Mouse (Mus musculus): ENCODE results near the gene Farp2. TPM values are rescaled to one million over a fixed set of nuclear protein-coding genes. Genes with fewer than 3 reads are reported as not detected.
"Not testable (repeated sequence)": the region's sequence is repeated elsewhere in the genome, so short reads cannot be mapped to it uniquely, and the experiment has no call there.

The Farp2 gene
- polyA plus RNA-seq, 1 experiment from 2014 or later: 2.9 TPM

GRCm38 (mm10) chr1:93486302-93486701 lies 25.6 kb upstream of the Farp2 start:
- H3K27ac ChIP-seq (ENCODE audit: low read depth, low read length); H3K36me3 ChIP-seq (ENCODE audit: control insufficient read depth, insufficient read depth, low read length); H3K4me2 ChIP-seq (ENCODE audit: low read length); H3K9ac ChIP-seq (ENCODE audit: low read length); ATAC-seq; H3K9me3 ChIP-seq (replicated peaks; ENCODE audit: control insufficient read depth, low read length); H3K4me3 ChIP-seq (ENCODE audit: low read depth, low read length); DNase-seq (ENCODE audit: low spot score); H3K4me1 ChIP-seq (ENCODE audit: control insufficient read depth, insufficient read depth, low read length); H3K27me3 ChIP-seq (replicated peaks; ENCODE audit: control insufficient read depth, insufficient read depth, low read length): not testable (repeated sequence)
- 95% methylated on average over 2 of the region's 3 CpGs for WGBS

GRCm38 (mm10) chr1:93495312-93495711 lies 16.6 kb upstream of the Farp2 start:
- Histone ChIP-seq H3K36me3 (ENCODE audit: control insufficient read depth, insufficient read depth, low read length) (peaks cover 47% of the 10 kb centered on the region), H3K27ac (ENCODE audit: low read depth, low read length) (no peak overlapping the region), H3K9ac (ENCODE audit: low read length) (no peak overlapping the region), H3K9me3 (replicated peaks; ENCODE audit: control insufficient read depth, low read length) (no peaks in the 10 kb centered on the region), H3K4me3 (ENCODE audit: low read depth, low read length) (no peak overlapping the region), H3K4me1 (ENCODE audit: control insufficient read depth, insufficient read depth, low read length) (no peaks in the 10 kb centered on the region), H3K4me2 (ENCODE audit: low read length) (no peak overlapping the region), H3K27me3 (replicated peaks; ENCODE audit: control insufficient read depth, insufficient read depth, low read length) (no peaks in the 10 kb centered on the region)
- no peak for ATAC-seq
- 89% methylated on average over 3 of the region's 3 CpGs for WGBS
- DNase-seq (ENCODE audit: low spot score): no peak

GRCm38 (mm10) chr1:93506944-93507676 lies 4.8 kb upstream of the Farp2 start:
- ATAC-seq: peak; percentile 11; the same call in 1 of the 2 replicates
- Histone ChIP-seq H3K36me3 (ENCODE audit: control insufficient read depth, insufficient read depth, low read length) (peaks cover 62% of the 10 kb centered on the region), H3K9me3 (replicated peaks; ENCODE audit: control insufficient read depth, low read length) (no peaks in the 10 kb centered on the region), H3K27ac (ENCODE audit: low read depth, low read length) (no peak overlapping the region), H3K27me3 (replicated peaks; ENCODE audit: control insufficient read depth, insufficient read depth, low read length) (no peaks in the 10 kb centered on the region), H3K9ac (ENCODE audit: low read length) (no peak overlapping the region), H3K4me3 (ENCODE audit: low read depth, low read length) (no peak overlapping the region), H3K4me1 (ENCODE audit: control insufficient read depth, insufficient read depth, low read length) (peaks cover 2% of the 10 kb centered on the region), H3K4me2 (ENCODE audit: low read length) (no peak overlapping the region)
- peak; percentile 83 for DNase-seq (ENCODE audit: low spot score)
- 58% methylated on average over 10 of the region's 10 CpGs for WGBS

- H3K27me3 ChIP-seq (replicated peaks; ENCODE audit: control insufficient read depth, insufficient read depth, low read length); H3K4me2 ChIP-seq (ENCODE audit: low read length); H3K4me3 ChIP-seq (ENCODE audit: low read depth, low read length); H3K27ac ChIP-seq (ENCODE audit: low read depth, low read length); ATAC-seq; H3K4me1 ChIP-seq (ENCODE audit: control insufficient read depth, insufficient read depth, low read length); DNase-seq (ENCODE audit: low spot score); H3K9ac ChIP-seq (ENCODE audit: low read length); H3K9me3 ChIP-seq (replicated peaks; ENCODE audit: control insufficient read depth, low read length): not testable (repeated sequence)
- H3K36me3 ChIP-seq (ENCODE audit: control insufficient read depth, insufficient read depth, low read length): peaks cover 51% of the 10 kb centered on the region
- 5% methylated on average over 1 of the region's 1 CpGs for WGBS
Observed at GRCm38 (mm10) chr1:93508576-93508975, 3.3 kb upstream of the Farp2 start.

- H3K9ac ChIP-seq (ENCODE audit: low read length): peak overlapping the region; percentile 83
- no peaks in the 10 kb centered on the region for H3K9me3 ChIP-seq (replicated peaks; ENCODE audit: control insufficient read depth, low read length)
- 2% methylated on average over 15 of the region's 15 CpGs for WGBS
- 0 out of 2 replicates have a peak overlapping the region, but pooled peaks have one; percentile 48 for H3K27ac ChIP-seq (ENCODE audit: low read depth, low read length)
- DNase-seq (ENCODE audit: low spot score): no peak
- peak; percentile 62 for ATAC-seq
- H3K4me2 ChIP-seq (ENCODE audit: low read length): peak overlapping the region; percentile 93
- peak overlapping the region; percentile 67 for H3K4me3 ChIP-seq (ENCODE audit: low read depth, low read length)
- H3K4me1 ChIP-seq (ENCODE audit: control insufficient read depth, insufficient read depth, low read length): peaks cover 7% of the 10 kb centered on the region
- H3K27me3 ChIP-seq (replicated peaks; ENCODE audit: control insufficient read depth, insufficient read depth, low read length): no peaks in the 10 kb centered on the region
- peaks cover 23% of the 10 kb centered on the region for H3K36me3 ChIP-seq (ENCODE audit: control insufficient read depth, insufficient read depth, low read length)
Observed at GRCm38 (mm10) chr1:93512351-93512690, 442 bp downstream of the Farp2 start.

GRCm38 (mm10) chr1:93513221-93513620 lies 1.3 kb downstream of the Farp2 start:
- 78% methylated on average over 14 of the region's 14 CpGs for WGBS
- peak overlapping the region; percentile 93; the same call in 1 of the 2 replicates for H3K4me2 ChIP-seq (ENCODE audit: low read length)
- H3K36me3 ChIP-seq (ENCODE audit: control insufficient read depth, insufficient read depth, low read length): peaks cover 17% of the 10 kb centered on the region
- ATAC-seq: no peak
- H3K9ac ChIP-seq (ENCODE audit: low read length): no peak overlapping the region
- H3K27ac ChIP-seq (ENCODE audit: low read depth, low read length): no peak overlapping the region
- H3K9me3 ChIP-seq (replicated peaks; ENCODE audit: control insufficient read depth, low read length): no peaks in the 10 kb centered on the region
- H3K4me1 ChIP-seq (ENCODE audit: control insufficient read depth, insufficient read depth, low read length): peaks cover 7% of the 10 kb centered on the region
- no peak overlapping the region for H3K4me3 ChIP-seq (ENCODE audit: low read depth, low read length)
- no peak for DNase-seq (ENCODE audit: low spot score)
- no peaks in the 10 kb centered on the region for H3K27me3 ChIP-seq (replicated peaks; ENCODE audit: control insufficient read depth, insufficient read depth, low read length)

GRCm38 (mm10) chr1:93521491-93521890 lies 9.6 kb downstream of the Farp2 start:
- H3K4me2 ChIP-seq (ENCODE audit: low read length): no peak overlapping the region
- no peaks in the 10 kb centered on the region for H3K9me3 ChIP-seq (replicated peaks; ENCODE audit: control insufficient read depth, low read length)
- no peaks in the 10 kb centered on the region for H3K4me1 ChIP-seq (ENCODE audit: control insufficient read depth, insufficient read depth, low read length)
- 73% methylated on average over 2 of the region's 2 CpGs for WGBS
- no peaks in the 10 kb centered on the region for H3K36me3 ChIP-seq (ENCODE audit: control insufficient read depth, insufficient read depth, low read length)
- ATAC-seq (no peak), DNase-seq (ENCODE audit: low spot score) (no peak)
- H3K27ac ChIP-seq (ENCODE audit: low read depth, low read length): no peak overlapping the region
- no peaks in the 10 kb centered on the region for H3K27me3 ChIP-seq (replicated peaks; ENCODE audit: control insufficient read depth, insufficient read depth, low read length)
- H3K9ac ChIP-seq (ENCODE audit: low read length): no peak overlapping the region
- no peak overlapping the region for H3K4me3 ChIP-seq (ENCODE audit: low read depth, low read length)

GRCm38 (mm10) chr1:93522325-93522724 lies 10.4 kb downstream of the Farp2 start:
- no peak overlapping the region for H3K27ac ChIP-seq (ENCODE audit: low read depth, low read length)
- 91% methylated on average over 1 of the region's 1 CpGs for WGBS
- H3K9ac ChIP-seq (ENCODE audit: low read length): no peak overlapping the region
- DNase-seq (ENCODE audit: low spot score) (no peak), ATAC-seq (no peak)
- no peaks in the 10 kb centered on the region for H3K9me3 ChIP-seq (replicated peaks; ENCODE audit: control insufficient read depth, low read length)
- no peaks in the 10 kb centered on the region for H3K27me3 ChIP-seq (replicated peaks; ENCODE audit: control insufficient read depth, insufficient read depth, low read length)
- no peak overlapping the region for H3K4me3 ChIP-seq (ENCODE audit: low read depth, low read length)
- H3K4me1 ChIP-seq (ENCODE audit: control insufficient read depth, insufficient read depth, low read length): no peaks in the 10 kb centered on the region
- no peak overlapping the region for H3K4me2 ChIP-seq (ENCODE audit: low read length)
- no peaks in the 10 kb centered on the region for H3K36me3 ChIP-seq (ENCODE audit: control insufficient read depth, insufficient read depth, low read length)

- Histone ChIP-seq H3K36me3 (ENCODE audit: control insufficient read depth, insufficient read depth, low read length) (0 out of 2 replicates have a peak, but pooled peaks cover 3% of the 10 kb centered on the region), H3K27ac (ENCODE audit: low read depth, low read length) (no peak overlapping the region), H3K9me3 (replicated peaks; ENCODE audit: control insufficient read depth, low read length) (no peaks in the 10 kb centered on the region), H3K4me1 (ENCODE audit: control insufficient read depth, insufficient read depth, low read length) (no peaks in the 10 kb centered on the region), H3K4me3 (ENCODE audit: low read depth, low read length) (no peak overlapping the region), H3K27me3 (replicated peaks; ENCODE audit: control insufficient read depth, insufficient read depth, low read length) (no peaks in the 10 kb centered on the region), H3K4me2 (ENCODE audit: low read length) (no peak overlapping the region), H3K9ac (ENCODE audit: low read length) (no peak overlapping the region)
- ATAC-seq: no peak
- DNase-seq (ENCODE audit: low spot score): no peak
- 89% methylated on average over 6 of the region's 6 CpGs for WGBS
Observed at GRCm38 (mm10) chr1:93529801-93530200, 17.9 kb downstream of the Farp2 start.
